Mouse (Mus musculus): ENCODE results near the gene Neil1.

Gene Neil1

GRCm38 (mm10) chr9:57148144-57148878, at the start of gene Neil1:
TSS of gene Neil1 (minus strand) at chr9:57148305.
- Histone ChIP-seq H3K36me3 (ENCODE audit: insufficient read depth, low read length) (peaks cover 24% of the 10 kb centered on the region), H3K9me3 (ENCODE audit: low read length) (no peaks in the 10 kb centered on the region), H3K4me3 (replicated peaks; ENCODE audit: low read length) (peak within 1 kb of the TSS; percentile 83), H3K4me1 (replicated peaks; ENCODE audit: low read depth, low read length) (peaks cover 55% of the 10 kb centered on the region), H3K27me3 (ENCODE audit: insufficient read depth, low read length) (no peaks in the 10 kb centered on the region)
- no peak for TF ChIP-seq NANOG (IDR thresholded peaks at IDR 0.05; ENCODE audit: borderline replicate concordance, low read length)
- no peak for TF ChIP-seq POU5F1 (IDR thresholded peaks at IDR 0.05; ENCODE audit: borderline replicate concordance, low read length)
- no peak for TF ChIP-seq CTCF (conservative IDR thresholded peaks at IDR 0.05; ENCODE audit: low read length)

- Histone ChIP-seq H3K9me3 (ENCODE audit: low read length) (peaks cover 35% of the 10 kb centered on the region), H3K36me3 (ENCODE audit: insufficient read depth, low read length) (no peaks in the 10 kb centered on the region), H3K27me3 (ENCODE audit: insufficient read depth, low read length) (no peaks in the 10 kb centered on the region), H3K4me3 (replicated peaks; ENCODE audit: low read length) (no peak overlapping the region), H3K4me1 (replicated peaks; ENCODE audit: low read depth, low read length) (peaks cover 5% of the 10 kb centered on the region)
- TF ChIP-seq POU5F1 (IDR thresholded peaks at IDR 0.05; ENCODE audit: borderline replicate concordance, low read length) (no peak), CTCF (conservative IDR thresholded peaks at IDR 0.05; ENCODE audit: low read length) (no peak), NANOG (IDR thresholded peaks at IDR 0.05; ENCODE audit: borderline replicate concordance, low read length) (no peak)
Measured at GRCm38 (mm10) chr9:57197414-57197813, 49.3 kb upstream of the Neil1 start.

GRCm38 (mm10) chr9:57196708-57197107, 48.6 kb upstream of the Neil1 start:
- no peaks in the 10 kb centered on the region for H3K36me3 ChIP-seq (ENCODE audit: insufficient read depth, low read length)
- H3K4me1 ChIP-seq (replicated peaks; ENCODE audit: low read depth, low read length) = peaks cover 9% of the 10 kb centered on the region
- no peak overlapping the region for H3K4me3 ChIP-seq (replicated peaks; ENCODE audit: low read length)
- peaks cover 35% of the 10 kb centered on the region for H3K9me3 ChIP-seq (ENCODE audit: low read length)
- TF ChIP-seq POU5F1 (IDR thresholded peaks at IDR 0.05; ENCODE audit: borderline replicate concordance, low read length) = no peak
- TF ChIP-seq NANOG (IDR thresholded peaks at IDR 0.05; ENCODE audit: borderline replicate concordance, low read length) = no peak
- no peak for TF ChIP-seq CTCF (conservative IDR thresholded peaks at IDR 0.05; ENCODE audit: low read length)
- H3K27me3 ChIP-seq (ENCODE audit: insufficient read depth, low read length) = no peaks in the 10 kb centered on the region

GRCm38 (mm10) chr9:57168411-57168810, 20.3 kb upstream of the Neil1 start:
- Histone ChIP-seq H3K4me3 (replicated peaks; ENCODE audit: low read length) (no peak overlapping the region), H3K27me3 (ENCODE audit: insufficient read depth, low read length) (no peaks in the 10 kb centered on the region), H3K9me3 (ENCODE audit: low read length) (no peaks in the 10 kb centered on the region), H3K36me3 (ENCODE audit: insufficient read depth, low read length) (no peaks in the 10 kb centered on the region), H3K4me1 (replicated peaks; ENCODE audit: low read depth, low read length) (peaks cover 54% of the 10 kb centered on the region)
- TF ChIP-seq NANOG (IDR thresholded peaks at IDR 0.05; ENCODE audit: borderline replicate concordance, low read length) (no peak), CTCF (conservative IDR thresholded peaks at IDR 0.05; ENCODE audit: low read length) (no peak)

GRCm38 (mm10) chr9:57166173-57166572, 18.1 kb upstream of the Neil1 start:
- TF ChIP-seq POU5F1 (IDR thresholded peaks at IDR 0.05; ENCODE audit: borderline replicate concordance, low read length) = no peak
- TF ChIP-seq NANOG (IDR thresholded peaks at IDR 0.05; ENCODE audit: borderline replicate concordance, low read length) = peak; percentile 60
- no peak for TF ChIP-seq CTCF (conservative IDR thresholded peaks at IDR 0.05; ENCODE audit: low read length)
- no peak overlapping the region for H3K4me3 ChIP-seq (replicated peaks; ENCODE audit: low read length)
- H3K4me1 ChIP-seq (replicated peaks; ENCODE audit: low read depth, low read length) = peaks cover 77% of the 10 kb centered on the region
- no peaks in the 10 kb centered on the region for H3K9me3 ChIP-seq (ENCODE audit: low read length)
- H3K27me3 ChIP-seq (ENCODE audit: insufficient read depth, low read length) = no peaks in the 10 kb centered on the region
- no peaks in the 10 kb centered on the region for H3K36me3 ChIP-seq (ENCODE audit: insufficient read depth, low read length)

DNA sequence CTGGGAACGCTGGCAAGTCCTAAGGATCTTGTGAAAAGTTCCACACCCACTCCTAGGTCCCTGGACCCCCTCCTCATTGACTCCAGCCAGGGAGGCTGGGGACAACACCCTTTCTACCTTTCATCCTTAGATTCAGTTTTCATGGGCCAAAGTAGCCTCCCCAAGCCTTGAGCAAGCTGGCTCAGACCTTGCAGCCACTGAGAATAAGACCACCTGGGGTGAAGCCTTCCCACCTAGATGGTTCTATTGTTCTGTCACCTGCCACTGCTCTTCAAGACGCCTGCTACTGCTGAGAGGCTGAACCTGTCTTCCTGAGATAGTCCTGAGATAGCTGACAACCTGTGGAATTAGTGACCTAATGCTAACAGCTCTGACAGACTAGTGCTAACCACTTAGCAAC, 15.0 kb upstream of the Neil1 start:
- H3K36me3 ChIP-seq (ENCODE audit: insufficient read depth, low read length) = no peaks in the 10 kb centered on the region
- no peaks in the 10 kb centered on the region for H3K27me3 ChIP-seq (ENCODE audit: insufficient read depth, low read length)
- peak; percentile 73 for TF ChIP-seq NANOG (IDR thresholded peaks at IDR 0.05; ENCODE audit: borderline replicate concordance, low read length)
- TF ChIP-seq CTCF (conservative IDR thresholded peaks at IDR 0.05; ENCODE audit: low read length) = no peak
- no peak for TF ChIP-seq POU5F1 (IDR thresholded peaks at IDR 0.05; ENCODE audit: borderline replicate concordance, low read length)

DNA sequence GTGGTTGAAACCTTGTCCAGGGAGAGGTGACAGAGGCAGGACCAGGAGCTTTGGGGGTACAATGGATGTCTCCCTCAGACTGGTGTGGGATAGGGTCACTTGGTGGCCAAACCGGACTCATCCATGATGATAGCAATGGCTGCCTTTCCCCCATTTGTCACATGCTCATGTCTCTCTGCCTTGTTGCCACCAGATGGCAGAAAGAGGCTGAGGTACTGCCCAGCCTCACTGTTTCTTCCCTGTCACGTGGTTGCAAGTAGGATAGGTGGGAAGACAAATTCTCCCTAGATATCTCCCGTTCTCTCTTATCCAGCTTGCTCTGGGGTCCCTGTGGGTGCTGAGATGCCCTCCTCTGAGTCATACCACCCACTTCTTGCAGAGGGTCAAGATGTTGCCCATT, 14.4 kb upstream of the Neil1 start:
- no peaks in the 10 kb centered on the region for H3K27me3 ChIP-seq (ENCODE audit: insufficient read depth, low read length)
- H3K9me3 ChIP-seq (ENCODE audit: low read length) = no peaks in the 10 kb centered on the region
- no peak for TF ChIP-seq POU5F1 (IDR thresholded peaks at IDR 0.05; ENCODE audit: borderline replicate concordance, low read length)
- no peak for TF ChIP-seq NANOG (IDR thresholded peaks at IDR 0.05; ENCODE audit: borderline replicate concordance, low read length)
- TF ChIP-seq CTCF (conservative IDR thresholded peaks at IDR 0.05; ENCODE audit: low read length) = 0 out of 2 replicates have a peak, but pooled peaks have one; percentile 25
- peaks cover 72% of the 10 kb centered on the region for H3K4me1 ChIP-seq (replicated peaks; ENCODE audit: low read depth, low read length)
- H3K4me3 ChIP-seq (replicated peaks; ENCODE audit: low read length) = no peak overlapping the region
- no peaks in the 10 kb centered on the region for H3K36me3 ChIP-seq (ENCODE audit: insufficient read depth, low read length)

More for the DNA sequence above, 15.0 kb upstream of the Neil1 start:
- H3K4me3 ChIP-seq (replicated peaks; ENCODE audit: low read length) = no peak overlapping the region
- no peaks in the 10 kb centered on the region for H3K9me3 ChIP-seq (ENCODE audit: low read length)
- peaks cover 73% of the 10 kb centered on the region for H3K4me1 ChIP-seq (replicated peaks; ENCODE audit: low read depth, low read length)

- TF ChIP-seq POU5F1 (IDR thresholded peaks at IDR 0.05; ENCODE audit: borderline replicate concordance, low read length) (no peak), CTCF (conservative IDR thresholded peaks at IDR 0.05; ENCODE audit: low read length) (no peak), NANOG (IDR thresholded peaks at IDR 0.05; ENCODE audit: borderline replicate concordance, low read length) (no peak)
- peak overlapping the region; percentile 99 for H3K4me3 ChIP-seq (replicated peaks; ENCODE audit: low read length)
- H3K9me3 ChIP-seq (ENCODE audit: low read length) = no peaks in the 10 kb centered on the region
- peaks cover 30% of the 10 kb centered on the region for H3K36me3 ChIP-seq (ENCODE audit: insufficient read depth, low read length)
- H3K27me3 ChIP-seq (ENCODE audit: insufficient read depth, low read length) = no peaks in the 10 kb centered on the region
- peaks cover 65% of the 10 kb centered on the region for H3K4me1 ChIP-seq (replicated peaks; ENCODE audit: low read depth, low read length)
Measured at GRCm38 (mm10) chr9:57158506-57158905, 10.4 kb upstream of the Neil1 start.
